In genomic region chr10:43247994-43248393, GRCm38 (mm10) we compare ENCODE assay signal across 15 mouse cellular contexts. TPM values are rescaled to one million over a fixed set of nuclear protein-coding genes. Genes with fewer than 3 reads are reported as not detected.
DNase-seq lines count a peak whose midpoint lies in the region; ATAC-seq and TF ChIP-seq lines count a peak whose summit lies in the region.
"Had no signal": no experiment of that assay in that cellular context is flagged by ENCODE, and none has a peak within 500 bp of the region (broad histone marks: within the 10 kb centered on the region; RNA-seq: fewer than 3 reads in every experiment).

No protein-coding gene starts in this region.

- no peak overlapping the region for H3K9ac ChIP-seq in limb, embryonic 12.5 days (replicated peaks)
- H3K9ac ChIP-seq: embryonic facial prominence, embryonic 15.5 days; heart, embryonic 12.5 days; limb, embryonic 15.5 days had no signal

- H3K4me1 ChIP-seq in limb, embryonic 12.5 days (replicated peaks), result peaks cover 29% of the 10 kb centered on the region
- peaks cover 36% of the 10 kb centered on the region for H3K4me1 ChIP-seq in limb, embryonic 10.5 days

- no peaks in the 10 kb centered on the region for H3K36me3 ChIP-seq in limb, embryonic 12.5 days
- H3K36me3 ChIP-seq in limb, embryonic 10.5 days, result no peaks in the 10 kb centered on the region
- H3K36me3 ChIP-seq: embryonic facial prominence, embryonic 15.5 days; heart, embryonic 12.5 days; limb, embryonic 15.5 days had no signal

- H3K9me3 ChIP-seq in limb, embryonic 12.5 days, result no peaks in the 10 kb centered on the region
- no peaks in the 10 kb centered on the region for H3K9me3 ChIP-seq in limb, embryonic 10.5 days (replicated peaks)
- H3K9me3 ChIP-seq: embryonic facial prominence, embryonic 15.5 days; heart, embryonic 12.5 days; limb, embryonic 15.5 days had no signal

- no peak for TF ChIP-seq CTCF in gastrocnemius, adult 2 months (IDR thresholded peaks at IDR 0.05)

- intact Hi-C loops in gastrocnemius, adult 2 months (cut with DNase I), result no loop called here

- no peak overlapping the region for H3K4me2 ChIP-seq in limb, embryonic 12.5 days
- H3K4me2 ChIP-seq: embryonic facial prominence, embryonic 15.5 days; heart, embryonic 12.5 days; limb, embryonic 15.5 days had no signal

- H3K4me3 ChIP-seq in gastrocnemius, adult 2 months, result no peak overlapping the region
- H3K4me3 ChIP-seq in limb, embryonic 12.5 days (replicated peaks), result no peak overlapping the region
- no peak overlapping the region for H3K4me3 ChIP-seq in limb, embryonic 10.5 days
- H3K4me3 ChIP-seq: embryonic facial prominence, embryonic 15.5 days; heart, embryonic 12.5 days; limb, embryonic 15.5 days had no signal

- ATAC-seq in limb, embryonic 12.5 days (ENCODE audit: insufficient number of reproducible peaks, insufficient read depth, low FRiP score, low TSS enrichment, low read depth), result no peak
- ATAC-seq: CD4-positive, CD25-positive, alpha-beta regulatory T cell, adult 4 months had no signal

- 46% methylated on average over 5 of the region's 5 CpGs for WGBS in limb, embryonic 12.5 days
- WGBS in limb, embryonic 10.5 days, result 69% methylated on average over 5 of the region's 5 CpGs

- no peaks in the 10 kb centered on the region for H3K27me3 ChIP-seq in limb, embryonic 12.5 days
- H3K27me3 ChIP-seq in limb, embryonic 10.5 days (ENCODE audit: low read depth, poor library complexity, severe bottlenecking), result no peaks in the 10 kb centered on the region
- H3K27me3 ChIP-seq: embryonic facial prominence, embryonic 15.5 days; heart, embryonic 12.5 days; limb, embryonic 15.5 days had no signal

- no peak for DNase-seq in gastrocnemius, adult 2 months
- DNase-seq in gastrocnemius, postnatal 25 days, result no peak
- DNase-seq in limb, embryonic 10.5 days (ENCODE audit: low spot score), result no peak
- DNase-seq in cerebellum, adult 9-10 months, result peak; percentile 27
- peak; percentile 42 for DNase-seq in retina, postnatal 1 day
- DNase-seq in spleen, postnatal 36 days (ENCODE audit: low spot score in 2 of 2), result no peak
- no peak for DNase-seq in urinary bladder, postnatal 10 days (ENCODE audit: low spot score)
- DNase-seq: kidney, adult 2 months; layer of hippocampus, adult 9-11 months; lung, postnatal 36 days had no signal

- peak overlapping the region; percentile 53 for H3K27ac ChIP-seq in gastrocnemius, adult 2 months
- H3K27ac ChIP-seq in limb, embryonic 12.5 days, result 0 out of 2 replicates have a peak overlapping the region, but pooled peaks have one; percentile 20
- no peak overlapping the region for H3K27ac ChIP-seq in limb, embryonic 10.5 days
- H3K27ac ChIP-seq: embryonic facial prominence, embryonic 15.5 days had no signal

RNA-seq across cellular contexts. Expression of gene Pdss2, which starts 26.7 kb away (rescaled TPM):
- total RNA-seq in gastrocnemius, adult 2 months (2021), result 10 to 100 TPM; 16.8 to 25.0 TPM
- 10 to 100 TPM; 17.8 to 20.1 TPM for total RNA-seq in gastrocnemius, postnatal 25 days (2021)
- polyA plus RNA-seq in limb, embryonic 12.5 days (2016; fragmentation: Nextera tagmentation; extraction: Ambion mirVana), result 13.7 and 14.0 TPM in 2 replicates
- 14.5 and 14.8 TPM in 2 replicates for polyA plus RNA-seq in limb, embryonic 10.5 days (2016; fragmentation: Nextera tagmentation; extraction: Ambion mirVana)

Comparison
In these comparisons a context has a peak if more than half of its experiments do, and no peak if none do; other contexts are left out.
1. DNase-seq: peak in cerebellum, adult 9-10 months (single experiment) and retina, postnatal 1 day (single experiment); none in gastrocnemius, adult 2 months (single experiment), gastrocnemius, postnatal 25 days (single experiment), limb, embryonic 10.5 days (single experiment), spleen, postnatal 36 days (0 of 2) and urinary bladder, postnatal 10 days (single experiment).